Mouse (Mus musculus) neural tube, embryonic 12.5 days (tissue): ENCODE measurements at regions not wholly inside any gene's neighbourhood (a gene's known extent, or its start where the extent isn't known, plus 50 kb on each side); places are given as distances from the start of the nearest gene placed in this dataset.

Experiments
- ATAC-seq: fragments of 200-750 bp; cut with Nextera tagmentation; 2 replicates; pipeline ENCODE4 v1.8.0; 2017; ENCODE audit warnings: low read depth, mild to moderate bottlenecking, moderate TSS enrichment, moderate library complexity; ENCODE audit not compliant: low FRiP score
- H3K27ac ChIP-seq: fragments of 300-500 bp; sonication (generic); 2 replicates; pipeline ENCODE4 v1.5.1; 2016
- H3K27me3 ChIP-seq: fragments of 300-500 bp; sonication (generic); replicated peaks from 2 replicates; pipeline ENCODE4 v1.6.1; 2016; ENCODE audit warnings: mild to moderate bottlenecking
- H3K36me3 ChIP-seq: fragments of 300-500 bp; sonication (generic); 2 replicates; pipeline ENCODE4 v1.6.1; 2016; ENCODE audit warnings: mild to moderate bottlenecking
- H3K4me1 ChIP-seq: fragments of 300-500 bp; sonication (generic); 2 replicates; pipeline ENCODE4 v1.6.1; 2016
- H3K4me2 ChIP-seq: fragments of 300-500 bp; sonication (generic); replicated peaks from 2 replicates; pipeline ENCODE4 v1.6.1; 2016; ENCODE audit warnings: mild to moderate bottlenecking
- H3K4me3 ChIP-seq: fragments of 300-500 bp; sonication (generic); 2 replicates; pipeline ENCODE4 v1.5.1; 2016
- H3K9ac ChIP-seq: fragments of 300-500 bp; sonication (generic); 2 replicates; pipeline ENCODE4 v1.6.1; 2016; ENCODE audit warnings: mild to moderate bottlenecking
- H3K9me3 ChIP-seq: fragments of 300-500 bp; sonication (generic); 2 replicates; pipeline ENCODE4 v1.6.1; 2016; ENCODE audit warnings: mild to moderate bottlenecking
- WGBS: fragments of 180-500 bp; shearing (Covaris S2); methylation state at CpG from one replicate; pipeline ENCODE4 v1.1.7; 2016; 5-methylcytosine and 5-hydroxymethylcytosine counted together

GRCm38 (mm10) chr8:27981769-27982168 lies 534.3 kb downstream of the Poteg start:
- no peak overlapping the region for H3K4me3 ChIP-seq
- 16% methylated on average over 5 of the region's 5 CpGs for WGBS
- H3K4me2 ChIP-seq = no peak overlapping the region
- H3K9ac ChIP-seq = no peak overlapping the region
- ATAC-seq = no peak
- 0 out of 2 replicates have a peak, but pooled peaks cover 6% of the 10 kb centered on the region for H3K4me1 ChIP-seq
- H3K27ac ChIP-seq = no peak overlapping the region
- H3K36me3 ChIP-seq = no peaks in the 10 kb centered on the region
- H3K27me3 ChIP-seq = no peaks in the 10 kb centered on the region
- H3K9me3 ChIP-seq = no peaks in the 10 kb centered on the region

- Histone ChIP-seq H3K9ac (no peak overlapping the region), H3K9me3 (no peaks in the 10 kb centered on the region), H3K27me3 (no peaks in the 10 kb centered on the region), H3K4me1 (no peaks in the 10 kb centered on the region), H3K4me2 (no peak overlapping the region), H3K4me3 (no peak overlapping the region), H3K27ac (no peak overlapping the region), H3K36me3 (no peaks in the 10 kb centered on the region)
- 83% methylated on average over 4 of the region's 4 CpGs for WGBS
- ATAC-seq = no peak
Observed at GRCm38 (mm10) chr8:28012849-28013248, 565.4 kb downstream of the Poteg start.
